Mouse (Mus musculus): ENCODE data around the gene Apoc1. TPM values are rescaled to one million over a fixed set of nuclear protein-coding genes. Genes with fewer than 3 reads are reported as not detected.

Gene Apoc1
- total and polyA plus RNA-seq, 2 experiments from 2014 or later, result 2.3 to 14.2 TPM

GRCm38 (mm10) chr7:19686521-19686920 is 5.9 kb downstream of the Apoc1 start:
- no peak for TF ChIP-seq CTCF (IDR thresholded peaks at IDR 0.05; ENCODE audit: low read depth)
- ATAC-seq, result no peak
- H3K27me3 ChIP-seq (ENCODE audit: insufficient read depth, low read length), result no peaks in the 10 kb centered on the region
- H3K4me3 ChIP-seq (ENCODE audit: low read length), result no peak overlapping the region
- H3K9me3 ChIP-seq (ENCODE audit: low read length), result no peaks in the 10 kb centered on the region
- H3K27ac ChIP-seq, result no peak overlapping the region
- H3K9ac ChIP-seq (replicated peaks; ENCODE audit: low read length), result no peak overlapping the region
- no peak for DNase-seq (ENCODE audit: low spot score)
- no peaks in the 10 kb centered on the region for H3K36me3 ChIP-seq (ENCODE audit: insufficient read depth, low read length)
- H3K4me2 ChIP-seq (ENCODE audit: low read depth, low read length), result no peak overlapping the region
- H3K4me1 ChIP-seq (ENCODE audit: insufficient read depth, low read length), result no peaks in the 10 kb centered on the region
- WGBS, result 88% methylated on average over 6 of the region's 6 CpGs

GRCm38 (mm10) chr7:19685374-19685773 is 7.1 kb downstream of the Apoc1 start:
- no peak for TF ChIP-seq CTCF (IDR thresholded peaks at IDR 0.05; ENCODE audit: low read depth)
- Histone ChIP-seq H3K9ac (replicated peaks; ENCODE audit: low read length) (no peak overlapping the region), H3K36me3 (ENCODE audit: insufficient read depth, low read length) (no peaks in the 10 kb centered on the region), H3K4me2 (ENCODE audit: low read depth, low read length) (no peak overlapping the region), H3K9me3 (ENCODE audit: low read length) (no peaks in the 10 kb centered on the region), H3K4me3 (ENCODE audit: low read length) (no peak overlapping the region), H3K27me3 (ENCODE audit: insufficient read depth, low read length) (no peaks in the 10 kb centered on the region), H3K27ac (no peak overlapping the region), H3K4me1 (ENCODE audit: insufficient read depth, low read length) (no peaks in the 10 kb centered on the region)
- DNase-seq (ENCODE audit: low spot score) (no peak), ATAC-seq (no peak)
- WGBS, result 71% methylated on average over 4 of the region's 4 CpGs

GRCm38 (mm10) chr7:19683771-19684201 is 8.7 kb downstream of the Apoc1 start:
- H3K4me3 ChIP-seq (ENCODE audit: low read length), result no peak overlapping the region
- no peaks in the 10 kb centered on the region for H3K36me3 ChIP-seq (ENCODE audit: insufficient read depth, low read length)
- WGBS, result 93% methylated on average over 6 of the region's 6 CpGs
- no peaks in the 10 kb centered on the region for H3K27me3 ChIP-seq (ENCODE audit: insufficient read depth, low read length)
- no peak overlapping the region for H3K4me2 ChIP-seq (ENCODE audit: low read depth, low read length)
- H3K9ac ChIP-seq (replicated peaks; ENCODE audit: low read length), result no peak overlapping the region
- DNase-seq (ENCODE audit: low spot score), result no peak
- no peak overlapping the region for H3K27ac ChIP-seq
- no peaks in the 10 kb centered on the region for H3K4me1 ChIP-seq (ENCODE audit: insufficient read depth, low read length)
- no peak for TF ChIP-seq CTCF (IDR thresholded peaks at IDR 0.05; ENCODE audit: low read depth)
- no peak for ATAC-seq
- no peaks in the 10 kb centered on the region for H3K9me3 ChIP-seq (ENCODE audit: low read length)

GRCm38 (mm10) chr7:19682979-19683378 is 9.5 kb downstream of the Apoc1 start:
- no peak overlapping the region for H3K9ac ChIP-seq (replicated peaks; ENCODE audit: low read length)
- H3K9me3 ChIP-seq (ENCODE audit: low read length), result no peaks in the 10 kb centered on the region
- no peak overlapping the region for H3K4me3 ChIP-seq (ENCODE audit: low read length)
- H3K27ac ChIP-seq, result no peak overlapping the region
- H3K27me3 ChIP-seq (ENCODE audit: insufficient read depth, low read length), result no peaks in the 10 kb centered on the region
- no peak for TF ChIP-seq CTCF (IDR thresholded peaks at IDR 0.05; ENCODE audit: low read depth)
- DNase-seq (ENCODE audit: low spot score), result no peak
- no peak overlapping the region for H3K4me2 ChIP-seq (ENCODE audit: low read depth, low read length)
- H3K4me1 ChIP-seq (ENCODE audit: insufficient read depth, low read length), result no peaks in the 10 kb centered on the region
- 83% methylated on average over 3 of the region's 3 CpGs for WGBS
- H3K36me3 ChIP-seq (ENCODE audit: insufficient read depth, low read length), result no peaks in the 10 kb centered on the region
- ATAC-seq, result no peak

- TF ChIP-seq CTCF (IDR thresholded peaks at IDR 0.05; ENCODE audit: low read depth), result no peak
- Histone ChIP-seq H3K9ac (replicated peaks; ENCODE audit: low read length) (no peak within 1 kb of the TSS), H3K4me3 (ENCODE audit: low read length) (no peak within 1 kb of the TSS), H3K4me2 (ENCODE audit: low read depth, low read length) (no peak within 1 kb of the TSS), H3K36me3 (ENCODE audit: insufficient read depth, low read length) (no peaks in the 10 kb centered on the region), H3K4me1 (ENCODE audit: insufficient read depth, low read length) (no peaks in the 10 kb centered on the region), H3K9me3 (ENCODE audit: low read length) (no peaks in the 10 kb centered on the region), H3K27ac (no peak within 1 kb of the TSS), H3K27me3 (ENCODE audit: insufficient read depth, low read length) (no peaks in the 10 kb centered on the region)
- 60% methylated on average over 8 of the region's 8 CpGs for WGBS
- DNase-seq (ENCODE audit: low spot score) (no peak), ATAC-seq (no peak)
These were observed 11.2 kb downstream of the Apoc1 start, which contains the start of the genes Gm44805 and Apoc4 for GRCm38 (mm10) chr7:19681202-19681694. Gene Gm44805, minus strand, starts transcription at chr7:19681423. Gene Apoc4, minus strand, starts transcription at chr7:19681479.

- no peaks in the 10 kb centered on the region for H3K27me3 ChIP-seq (ENCODE audit: insufficient read depth, low read length)
- H3K4me2 ChIP-seq (ENCODE audit: low read depth, low read length), result no peak overlapping the region
- ATAC-seq, result no peak
- no peaks in the 10 kb centered on the region for H3K9me3 ChIP-seq (ENCODE audit: low read length)
- DNase-seq (ENCODE audit: low spot score), result no peak
- H3K4me3 ChIP-seq (ENCODE audit: low read length), result no peak overlapping the region
- H3K27ac ChIP-seq, result no peak overlapping the region
- H3K9ac ChIP-seq (replicated peaks; ENCODE audit: low read length), result no peak overlapping the region
- no peaks in the 10 kb centered on the region for H3K36me3 ChIP-seq (ENCODE audit: insufficient read depth, low read length)
- no peaks in the 10 kb centered on the region for H3K4me1 ChIP-seq (ENCODE audit: insufficient read depth, low read length)
- no peak for TF ChIP-seq CTCF (IDR thresholded peaks at IDR 0.05; ENCODE audit: low read depth)
- 70% methylated on average over 2 of the region's 2 CpGs for WGBS
These were observed 11.8 kb downstream of the Apoc1 start for GRCm38 (mm10) chr7:19680702-19681101.

GRCm38 (mm10) chr7:19678901-19679300 is 13.6 kb downstream of the Apoc1 start:
- no peak overlapping the region for H3K27ac ChIP-seq
- H3K4me3 ChIP-seq (ENCODE audit: low read length), result no peak overlapping the region
- no peak overlapping the region for H3K9ac ChIP-seq (replicated peaks; ENCODE audit: low read length)
- DNase-seq (ENCODE audit: low spot score), result no peak
- no peak for ATAC-seq
- no peaks in the 10 kb centered on the region for H3K4me1 ChIP-seq (ENCODE audit: insufficient read depth, low read length)
- H3K9me3 ChIP-seq (ENCODE audit: low read length), result no peaks in the 10 kb centered on the region
- WGBS, result 92% methylated on average over 3 of the region's 3 CpGs
- H3K4me2 ChIP-seq (ENCODE audit: low read depth, low read length), result no peak overlapping the region
- H3K36me3 ChIP-seq (ENCODE audit: insufficient read depth, low read length), result no peaks in the 10 kb centered on the region
- no peak for TF ChIP-seq CTCF (IDR thresholded peaks at IDR 0.05; ENCODE audit: low read depth)
- no peaks in the 10 kb centered on the region for H3K27me3 ChIP-seq (ENCODE audit: insufficient read depth, low read length)
